Mouse (Mus musculus) brain, adult 2 months (tissue): ENCODE measurements around the gene Olfr1451.
"Not testable (repeated sequence)": the region's sequence is repeated elsewhere in the genome, so short reads cannot be mapped to it uniquely, and the experiment has no call there.

Source experiments
- DNase-seq: peaks from one replicate; pipeline ENCODE4 v3.0.0; 2011; ENCODE audit warnings: low read depth, low spot score

Olfr1451 gene

DNA sequence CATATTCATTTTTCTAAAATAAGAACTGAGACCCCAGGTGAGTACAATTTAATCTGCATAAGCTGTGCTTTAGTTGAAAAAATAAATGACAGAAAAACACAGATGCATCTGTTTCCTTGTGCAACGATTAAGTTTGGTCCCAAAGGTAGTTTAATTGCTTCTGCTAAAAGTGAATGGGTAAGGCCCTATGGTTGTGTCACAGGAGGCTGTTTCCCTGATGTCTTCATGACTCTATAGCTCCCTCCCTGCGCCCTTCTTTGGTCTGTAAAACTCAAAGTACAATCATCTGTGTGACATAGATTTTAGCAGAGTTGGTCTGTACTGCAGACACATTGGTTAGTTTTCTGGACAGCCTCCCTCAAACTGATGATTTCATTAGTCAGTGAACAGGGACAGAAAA is at the start of gene Olfr1451:
Gene Olfr1451, plus strand, starts transcription at position 301 of the 400 bp plus-strand sequence.
- no peak for DNase-seq

DNA sequence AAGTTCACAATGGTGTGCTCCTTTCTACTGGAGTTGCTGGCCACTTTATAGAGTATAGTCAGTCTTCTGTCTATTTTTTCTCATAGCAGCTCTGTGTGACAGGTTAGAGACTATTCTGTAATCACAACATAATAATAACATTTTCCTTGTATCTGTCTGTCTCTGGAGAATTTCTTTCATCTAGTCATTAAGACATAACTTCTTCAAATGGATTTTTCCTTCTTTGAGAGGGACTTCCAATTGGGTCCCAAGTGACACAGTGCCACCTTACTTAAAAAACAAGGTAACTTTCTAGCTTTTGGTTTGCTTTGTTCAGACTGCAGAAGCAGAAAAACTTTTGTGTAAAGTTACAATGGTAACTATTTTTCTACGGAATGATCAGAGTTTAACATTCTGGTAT is 44.9 kb upstream of the Olfr1451 start, which contains the start of gene Olfr1450:
Gene Olfr1450, plus strand, starts transcription at position 301 of the 400 bp plus-strand sequence.
- no peak for DNase-seq

DNA sequence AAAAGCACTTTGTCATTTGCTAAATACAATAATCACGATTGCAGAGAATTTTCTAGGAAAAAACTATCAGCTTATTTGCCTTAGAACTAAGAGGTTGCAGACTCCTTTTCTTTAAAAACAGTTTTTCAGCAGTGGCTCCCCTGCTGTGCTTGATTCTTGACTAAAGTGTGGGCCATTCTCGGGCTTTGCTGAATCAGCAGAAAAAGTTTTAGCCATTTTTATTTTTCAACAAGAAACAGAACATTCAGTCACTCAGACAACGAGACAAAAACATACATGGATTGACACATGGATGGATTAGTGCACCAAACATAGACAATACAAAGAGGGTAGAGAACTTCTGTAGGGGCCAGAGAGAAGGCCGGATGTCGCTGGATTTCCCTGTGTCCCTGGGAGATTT is 24.7 kb upstream of the Olfr1451 start:
- DNase-seq = not testable (repeated sequence)

DNA sequence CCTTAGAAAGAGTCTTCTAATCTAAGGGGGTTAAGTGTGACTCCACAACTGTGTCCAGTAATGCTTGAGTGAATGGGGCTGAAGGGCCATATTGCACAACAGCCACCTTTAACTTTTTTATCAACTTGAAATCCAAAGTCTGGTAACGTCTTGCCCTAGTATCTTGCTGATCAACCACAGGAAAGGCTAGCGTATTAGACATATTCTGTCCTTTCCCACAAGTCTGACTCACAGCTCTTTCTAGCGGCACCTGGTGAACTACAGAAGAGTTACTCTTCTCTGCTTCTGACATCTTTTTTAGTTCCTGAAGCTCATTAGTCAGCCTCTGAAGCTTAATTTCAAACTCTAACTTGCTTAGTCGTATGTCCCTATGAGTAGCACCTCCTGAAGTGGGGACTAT is 2.5 kb upstream of the Olfr1451 start:
- DNase-seq = not testable (repeated sequence)

DNA sequence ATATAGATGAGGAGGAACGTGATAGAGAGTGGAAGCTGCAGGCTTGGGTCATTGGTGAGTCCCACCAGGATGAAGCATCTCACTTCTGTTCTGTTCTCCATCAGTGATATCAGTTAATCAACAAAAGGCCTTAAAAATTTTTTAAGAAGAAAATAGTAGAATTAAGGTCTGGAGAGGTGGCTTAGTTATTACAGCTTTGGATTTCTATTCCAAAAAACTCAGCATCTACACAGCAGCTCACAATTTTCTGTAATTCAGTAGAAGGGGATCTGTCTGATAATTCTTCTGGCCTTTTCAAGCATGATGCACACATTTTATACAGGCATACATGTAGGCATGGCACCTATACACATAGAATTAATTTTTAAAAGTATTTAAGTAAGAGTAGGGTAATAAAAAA is 33.4 kb downstream of the Olfr1451 start, which contains the start of gene Olfr1453:
Gene Olfr1453, minus strand, starts transcription at position 101 of the 400 bp plus-strand sequence.
- no peak for DNase-seq
